Mouse (Mus musculus) left cerebral cortex, postnatal 10 days (tissue): Measurements from ENCODE around the gene Zfp763. TPM values are rescaled to one million over a fixed set of nuclear protein-coding genes. Genes with fewer than 3 reads are reported as not detected.
"Not testable (repeated sequence)": the region's sequence is repeated elsewhere in the genome, so short reads cannot be mapped to it uniquely, and the experiment has no call there.

Experiments
- DNase-seq, 2 experiments: peaks; one replicate each; pipeline ENCODE4 v3.0.0; 2021 to 2022; ENCODE audit warnings: low spot score in 2 of 2, mixed read lengths in 1 of 2; ENCODE audit errors: extremely low spot score in 1 of 2
- intact Hi-C: fragments of 180-260 bp; cut with DNase I; formaldehyde crosslinking; loops from one replicate; pipeline ENCODE4 v1.15.1; 2025
- total RNA-seq, 2 experiments: library from RNA; stranded (reverse); gene quantifications; 2 replicates each; pipeline ENCODE4 v1.2.3; 2021

Zfp763 gene
- 10 to 100 TPM; 22.1 to 26.9 TPM for total RNA-seq

DNA sequence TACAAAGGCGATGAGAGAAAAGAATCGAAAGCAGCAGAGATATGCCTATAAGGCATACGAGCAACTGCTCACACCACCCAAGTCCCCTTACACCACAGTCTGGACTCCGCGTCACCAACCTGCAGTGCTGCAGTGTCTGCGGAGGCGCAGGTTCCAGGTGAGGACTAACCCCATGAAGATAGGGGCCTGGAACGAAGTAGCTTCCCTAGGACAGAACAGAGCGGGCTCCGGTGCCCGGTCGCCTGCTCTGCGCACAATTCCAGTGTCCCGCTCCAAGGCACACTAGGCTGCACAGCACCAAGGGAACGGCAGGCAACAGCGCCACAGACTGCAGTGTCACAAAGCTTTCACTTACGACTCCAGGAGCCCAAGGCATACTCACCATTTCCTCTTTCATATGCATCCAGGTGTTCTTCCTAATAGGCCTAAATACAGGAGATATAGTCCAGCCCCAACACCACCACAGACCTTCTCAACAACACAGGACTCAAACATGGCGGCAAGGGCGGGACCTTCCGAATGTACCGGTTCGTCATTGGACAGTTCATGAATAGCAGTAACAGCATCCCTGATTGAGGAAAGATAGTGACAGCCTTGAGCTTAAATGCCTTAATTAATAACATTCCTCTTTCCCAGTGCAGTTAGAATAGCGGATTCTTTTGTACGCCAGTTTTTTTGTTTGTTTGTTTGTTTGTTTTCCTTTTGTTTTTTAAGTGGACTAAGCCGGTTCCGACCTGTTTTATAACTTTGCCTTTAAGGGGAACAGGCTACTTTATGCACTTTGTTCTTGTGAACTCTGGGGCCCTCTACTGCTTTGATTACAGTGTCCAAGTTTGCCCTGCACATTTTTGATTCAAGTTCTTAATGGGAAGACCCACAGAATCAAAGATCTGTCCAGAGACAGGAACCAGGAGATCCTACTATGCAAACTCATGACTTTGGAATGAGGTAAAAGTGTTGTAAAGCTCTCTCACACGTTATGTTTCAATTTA lies at the start of gene Zfp763:
Gene Zfp763 (minus strand): TSS at position 503 of the 992 bp plus-strand sequence.
- intact Hi-C loops = no loop called here
- DNase-seq = peak; percentile 81 to 84

DNA sequence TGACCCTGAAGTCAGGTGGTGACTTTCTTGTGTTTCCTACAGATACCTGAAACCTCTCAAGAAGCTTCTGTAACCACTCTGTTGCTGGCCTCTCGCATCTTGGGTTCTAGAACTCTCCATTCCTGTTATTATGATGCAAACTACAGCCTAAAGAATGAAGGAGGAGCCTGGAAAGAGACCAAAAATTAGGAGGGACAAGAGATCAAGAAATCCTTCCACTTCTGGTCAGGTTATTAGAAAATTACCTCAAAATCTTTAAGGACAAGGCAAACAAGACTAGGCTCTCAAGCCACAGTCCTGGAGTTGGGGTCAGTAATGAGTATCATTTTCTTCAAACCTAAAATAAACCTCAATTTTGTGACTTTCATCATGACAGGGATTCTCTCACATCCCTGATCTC lies 34.8 kb upstream of the Zfp763 start, which contains the start of gene 4921501E09Rik:
Gene 4921501E09Rik (minus strand): TSS at position 101 of the 400 bp plus-strand sequence.
- intact Hi-C loops = no loop called here
- DNase-seq = no peak

- DNase-seq = no peak
- intact Hi-C loops = no loop called here
Measured at GRCm38 (mm10) chr17:33063001-33063400, 29.8 kb upstream of the Zfp763 start.

GRCm38 (mm10) chr17:33058791-33059190 lies 25.6 kb upstream of the Zfp763 start:
- DNase-seq = no peak

GRCm38 (mm10) chr17:33032376-33032775 lies 826 bp downstream of the Zfp763 start:
- DNase-seq = no peak
- intact Hi-C loops = no loop called here

More at GRCm38 (mm10) chr17:33058791-33059190, 25.6 kb upstream of the Zfp763 start:
- intact Hi-C loops = no loop called here

- intact Hi-C loops = not testable (repeated sequence)
Measured at GRCm38 (mm10) chr17:33020434-33020833, 12.8 kb downstream of the Zfp763 start.

GRCm38 (mm10) chr17:33008337-33008736 lies 24.9 kb downstream of the Zfp763 start:
- intact Hi-C loops = no loop called here
- DNase-seq = no peak

More at GRCm38 (mm10) chr17:33020434-33020833, 12.8 kb downstream of the Zfp763 start:
- not testable (repeated sequence) for DNase-seq

DNA sequence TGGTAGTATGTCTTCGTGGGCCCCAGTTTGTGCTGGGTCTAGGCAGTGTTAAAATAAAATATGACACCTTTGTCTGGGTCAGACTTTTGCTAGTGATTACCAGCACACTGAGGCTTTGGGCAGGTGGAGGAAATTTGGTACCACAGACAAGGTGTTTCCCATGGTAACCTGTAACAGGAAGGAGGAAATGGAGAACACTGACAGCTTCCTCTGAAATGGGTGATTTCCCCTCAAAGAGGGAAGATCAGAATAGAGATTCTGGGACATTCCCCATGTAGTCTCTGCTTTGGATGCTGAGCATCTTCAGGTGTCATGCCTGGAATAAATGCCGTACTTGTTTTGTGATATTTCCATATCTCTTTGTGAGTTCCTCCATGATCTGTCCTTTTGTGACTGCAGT lies 34.7 kb downstream of the Zfp763 start:
- intact Hi-C loops = no loop called here
- no peak for DNase-seq

DNA sequence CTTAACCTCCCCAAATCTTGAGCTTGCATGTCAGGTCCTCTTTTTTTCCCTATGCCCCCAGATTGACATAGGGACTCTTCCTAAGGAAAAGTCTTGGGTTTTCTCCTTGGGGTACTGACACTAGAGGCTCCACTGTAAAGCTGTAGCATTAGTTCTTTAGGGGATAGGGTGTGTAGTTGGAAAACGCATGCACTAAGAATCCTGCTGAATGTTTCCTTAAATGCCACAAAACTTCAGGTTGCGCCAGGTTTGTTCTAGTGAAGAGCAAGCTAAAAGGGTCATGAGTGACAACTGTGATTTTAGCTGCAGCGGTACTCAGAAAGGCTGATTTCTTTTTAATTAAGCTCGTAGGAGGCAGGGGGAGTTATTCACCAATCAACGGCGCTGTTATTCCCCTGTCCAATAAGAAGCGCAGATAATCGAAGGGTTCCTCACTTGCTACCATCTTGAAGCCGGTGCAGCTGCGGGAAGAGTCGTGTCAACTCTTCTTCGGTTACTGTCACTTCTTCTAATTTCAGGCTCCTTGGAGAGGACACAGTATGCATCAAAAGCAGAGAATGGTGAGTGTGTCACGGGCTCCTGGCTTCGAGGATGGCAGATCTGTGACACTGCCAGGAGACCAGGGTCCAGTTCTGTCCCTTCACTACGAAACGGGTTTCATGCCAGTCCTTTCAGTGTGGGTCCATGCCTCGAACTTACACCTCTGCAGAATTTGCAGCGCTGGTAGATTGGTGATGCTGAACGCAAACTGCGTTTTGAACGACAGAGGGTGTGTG lies 40.3 kb downstream of the Zfp763 start, which contains the start of gene Zfp952:
Gene Zfp952 (plus strand): TSS at position 431 of the 776 bp plus-strand sequence.
- intact Hi-C loops = no loop called here
- DNase-seq = peak; percentile 81 to 92

GRCm38 (mm10) chr17:32991965-32992698 lies 41.1 kb downstream of the Zfp763 start:
- intact Hi-C loops = no loop called here
- peak in 1 of 2 experiments; percentile 32 for DNase-seq

- DNase-seq = no peak
- intact Hi-C loops = no loop called here
Measured at GRCm38 (mm10) chr17:32986301-32986700, 46.9 kb downstream of the Zfp763 start.

- intact Hi-C loops = no loop called here
- DNase-seq = no peak
Measured at GRCm38 (mm10) chr17:32981361-32981760, 51.8 kb downstream of the Zfp763 start.

Other genes with a start within 250 kb of the Zfp763 start
- 10 to 100 TPM; 74.0 to 77.1 TPM for gene Zfp871, start 245.1 kb downstream of the Zfp763 start, total RNA-seq
- 10 to 100 TPM; 11.7 to 12.0 TPM for gene Zfp811, start 223.5 kb downstream of the Zfp763 start, total RNA-seq
- 10 to 100 TPM; 22.0 to 22.7 TPM for gene Zfp799, start 203.1 kb downstream of the Zfp763 start, total RNA-seq
- gene Zfp870, start 141.8 kb downstream of the Zfp763 start, total RNA-seq = 1 to 10 TPM; 8.4 to 8.6 TPM
- 1 to 10 TPM; 1.5 to 1.6 TPM for gene Cyp4f14, start 116.1 kb downstream of the Zfp763 start, total RNA-seq
- 10 to 100 TPM in 1 of 2 experiments, 1 to 10 TPM in 1; 9.5 to 10.0 TPM for gene Cyp4f13, start 86.0 kb downstream of the Zfp763 start, total RNA-seq
- gene Zfp472, start 67.6 kb downstream of the Zfp763 start, total RNA-seq = 1 to 10 TPM; 4.3 to 5.5 TPM
- 10 to 100 TPM; 15.6 to 15.7 TPM for gene Zfp952, start 40.3 kb downstream of the Zfp763 start, total RNA-seq
- not detected for gene 4921501E09Rik, start 34.7 kb upstream of the Zfp763 start, total RNA-seq
- gene Zfp563, start 55.9 kb upstream of the Zfp763 start, total RNA-seq = 10 to 100 TPM; 17.8 to 18.8 TPM
- under 1 TPM; 0.62 to 0.97 TPM for gene Morc2b, start 106.3 kb upstream of the Zfp763 start, total RNA-seq
- gene Olfr55, start 135.0 kb upstream of the Zfp763 start, total RNA-seq = not detected
- gene Olfr239, start 157.9 kb upstream of the Zfp763 start, total RNA-seq = not detected
- under 1 TPM; 0.55 to 0.60 TPM for gene Olfr1564, start 188.3 kb upstream of the Zfp763 start, total RNA-seq
- gene Zfp955a, start 221.7 kb upstream of the Zfp763 start, total RNA-seq = 10 to 100 TPM; 14.0 to 14.5 TPM
- gene Olfr63, start 231.3 kb upstream of the Zfp763 start, total RNA-seq = not detected